Mouse (Mus musculus) thymus, adult 2 months (tissue): ENCODE measurements around the gene Dennd1b.

Experiments
- CTCF ChIP-seq: fragments of 200-500 bp; IDR thresholded peaks from 2 replicates; pipeline ENCODE4 v1.5.1; 2012; ENCODE audit warnings: mild to moderate bottlenecking, control low read depth, low read length, moderate library complexity, borderline replicate concordance; ENCODE audit not compliant: control insufficient read depth, poor library complexity, insufficient read depth; ENCODE audit errors: extremely low read depth
- POLR2A ChIP-seq: fragments of 200-500 bp; IDR thresholded peaks from 2 replicates; pipeline ENCODE4 v1.6.1; 2012; ENCODE audit warnings: mild to moderate bottlenecking, low read length, control low read depth, moderate library complexity; ENCODE audit not compliant: control insufficient read depth, poor library complexity, insufficient read depth; ENCODE audit errors: extremely low read depth

- TF ChIP-seq CTCF = no peak
- TF ChIP-seq POLR2A = no peak
These were observed 76.4 kb downstream of the Dennd1b start for GRCm38 (mm10) chr1:139039529-139040230.
